Mouse (Mus musculus): Measurements from ENCODE around the gene Orai3. TPM values are rescaled to one million over a fixed set of nuclear protein-coding genes. Genes with fewer than 3 reads are reported as not detected.
"Not testable (repeated sequence)": the region's sequence is repeated elsewhere in the genome, so short reads cannot be mapped to it uniquely, and the experiment has no call there.

Gene Orai3
- 6.7 and 8.5 TPM in 2 replicates for polyA plus RNA-seq (2014; fragmentation: Nextera tagmentation; extraction: Ambion mirVana)

DNA sequence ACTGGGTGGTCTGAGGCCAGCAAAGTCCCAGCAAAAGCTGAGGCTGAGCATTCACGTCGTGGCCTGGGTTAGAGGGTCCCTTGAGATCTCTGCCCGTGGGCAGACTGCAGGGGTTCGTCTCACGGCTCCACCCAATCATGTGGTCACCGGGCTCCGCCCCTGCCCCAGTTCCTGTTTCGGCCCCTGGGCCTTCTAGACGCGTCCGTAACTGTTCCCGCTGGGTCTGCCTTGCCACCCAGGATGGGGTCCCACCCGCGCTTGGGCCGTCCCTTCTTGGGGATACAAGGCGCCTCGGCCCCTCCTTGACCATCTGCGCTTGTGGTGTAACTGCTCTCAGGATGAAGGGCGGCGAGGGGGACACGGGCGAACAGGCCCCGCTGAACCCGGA, at the start of gene Orai3:
Orai3 (plus strand) TSS at position 165 of the 388 bp plus-strand sequence.
- ATAC-seq (ENCODE audit: low FRiP score), result peak; percentile 81
- H3K4me3 ChIP-seq (ENCODE audit: low read depth, low read length), result peak within 1 kb of the TSS; percentile 42
- peak within 1 kb of the TSS; percentile 72 for H3K4me2 ChIP-seq (replicated peaks; ENCODE audit: low read depth, low read length)
- H3K27me3 ChIP-seq (ENCODE audit: control insufficient read depth, insufficient read depth, low read length), result no peaks in the 10 kb centered on the region
- H3K9ac ChIP-seq (ENCODE audit: low read depth, low read length), result peak within 1 kb of the TSS; percentile 64
- H3K27ac ChIP-seq (ENCODE audit: low read depth, low read length), result peak within 1 kb of the TSS; percentile 49
- H3K9me3 ChIP-seq (ENCODE audit: control insufficient read depth, low read length), result no peaks in the 10 kb centered on the region
- peak; percentile 81 for DNase-seq (ENCODE audit: low spot score)
- H3K4me1 ChIP-seq (replicated peaks; ENCODE audit: control insufficient read depth, insufficient read depth, low read length), result peaks cover 6% of the 10 kb centered on the region; the same call in 1 of the 2 replicates
- under 1% methylated on average over 24 of the region's 24 CpGs for WGBS
- H3K36me3 ChIP-seq (ENCODE audit: control insufficient read depth, insufficient read depth, low read length), result peaks cover 8% of the 10 kb centered on the region

DNA sequence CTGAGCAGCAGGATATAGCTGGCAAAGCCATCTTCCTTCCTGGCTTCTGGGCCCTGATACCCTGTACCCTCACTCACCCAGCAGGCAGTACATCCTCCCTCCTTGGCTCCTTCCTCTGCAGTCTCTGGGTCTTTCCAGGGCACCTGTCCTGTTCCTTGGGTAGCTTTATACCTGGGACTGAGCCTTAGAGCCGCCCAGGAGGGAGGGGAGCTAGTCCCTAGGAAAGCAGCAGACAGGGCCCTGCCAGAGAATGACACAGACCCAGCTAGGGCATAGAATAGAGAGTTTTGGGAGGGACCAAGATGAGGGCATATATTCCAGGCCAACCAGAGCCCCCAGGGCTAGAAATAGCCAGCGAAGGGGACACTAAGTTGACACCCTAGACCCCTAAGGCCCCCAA, 44.1 kb upstream of the Orai3 start:
- Histone ChIP-seq H3K27ac (ENCODE audit: low read depth, low read length) (no peak overlapping the region), H3K36me3 (ENCODE audit: control insufficient read depth, insufficient read depth, low read length) (no peaks in the 10 kb centered on the region), H3K4me1 (replicated peaks; ENCODE audit: control insufficient read depth, insufficient read depth, low read length) (no peaks in the 10 kb centered on the region), H3K9me3 (ENCODE audit: control insufficient read depth, low read length) (no peaks in the 10 kb centered on the region), H3K4me2 (replicated peaks; ENCODE audit: low read depth, low read length) (no peak overlapping the region), H3K4me3 (ENCODE audit: low read depth, low read length) (no peak overlapping the region), H3K9ac (ENCODE audit: low read depth, low read length) (no peak overlapping the region), H3K27me3 (ENCODE audit: control insufficient read depth, insufficient read depth, low read length) (no peaks in the 10 kb centered on the region)
- DNase-seq (ENCODE audit: low spot score) (no peak), ATAC-seq (ENCODE audit: low FRiP score) (no peak)
- 35% methylated on average over 2 of the region's 2 CpGs for WGBS

DNA sequence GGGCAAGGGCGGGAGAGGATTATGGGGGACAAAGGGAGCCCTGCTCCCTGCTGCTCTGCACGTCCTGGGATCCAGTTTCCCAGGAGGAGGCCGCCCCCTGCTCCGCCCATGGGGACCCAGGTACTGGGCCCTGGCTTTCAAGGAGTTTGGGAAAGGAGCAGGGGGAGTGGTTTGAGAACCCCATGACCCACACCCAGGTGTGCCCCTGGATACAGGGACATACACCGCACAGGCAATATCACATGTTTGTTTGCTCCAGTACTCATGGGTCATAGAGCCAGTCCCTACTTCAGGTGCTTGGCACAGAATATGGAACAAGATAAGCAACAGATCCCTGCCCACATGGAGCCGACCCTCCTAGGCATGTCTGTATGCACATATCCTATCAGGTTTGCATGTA, 43.7 kb upstream of the Orai3 start:
- Histone ChIP-seq H3K9me3 (ENCODE audit: control insufficient read depth, low read length) (no peaks in the 10 kb centered on the region), H3K27me3 (ENCODE audit: control insufficient read depth, insufficient read depth, low read length) (no peaks in the 10 kb centered on the region), H3K9ac (ENCODE audit: low read depth, low read length) (no peak overlapping the region), H3K4me1 (replicated peaks; ENCODE audit: control insufficient read depth, insufficient read depth, low read length) (no peaks in the 10 kb centered on the region), H3K4me3 (ENCODE audit: low read depth, low read length) (no peak overlapping the region), H3K27ac (ENCODE audit: low read depth, low read length) (no peak overlapping the region), H3K4me2 (replicated peaks; ENCODE audit: low read depth, low read length) (no peak overlapping the region), H3K36me3 (ENCODE audit: control insufficient read depth, insufficient read depth, low read length) (no peaks in the 10 kb centered on the region)
- 49% methylated on average over 6 of the region's 6 CpGs for WGBS
- ATAC-seq (ENCODE audit: low FRiP score) (no peak), DNase-seq (ENCODE audit: low spot score) (no peak)

DNA sequence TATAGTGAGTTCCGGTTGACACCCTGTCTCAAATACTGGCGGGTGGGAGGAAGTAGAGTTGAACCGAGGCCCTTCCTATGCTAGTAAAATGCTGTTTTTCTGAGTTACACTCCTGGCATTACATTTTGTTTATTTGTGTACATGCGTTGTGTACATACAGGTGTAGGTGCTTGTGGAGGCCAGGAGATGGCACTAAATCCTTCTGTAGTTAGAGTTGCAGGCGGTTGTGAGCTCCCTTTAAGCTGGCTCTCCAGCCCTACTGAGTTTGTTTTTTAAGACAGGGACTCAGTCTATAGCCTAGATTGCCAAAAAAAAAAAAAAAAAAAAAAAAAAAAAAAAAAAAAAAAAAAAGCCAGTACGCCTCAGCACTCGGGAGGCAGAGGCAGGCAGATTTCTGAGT, 41.7 kb upstream of the Orai3 start:
- ATAC-seq (ENCODE audit: low FRiP score), result no peak
- no peaks in the 10 kb centered on the region for H3K36me3 ChIP-seq (ENCODE audit: control insufficient read depth, insufficient read depth, low read length)
- no peak overlapping the region for H3K27ac ChIP-seq (ENCODE audit: low read depth, low read length)
- no peaks in the 10 kb centered on the region for H3K4me1 ChIP-seq (replicated peaks; ENCODE audit: control insufficient read depth, insufficient read depth, low read length)
- H3K9me3 ChIP-seq (ENCODE audit: control insufficient read depth, low read length), result no peaks in the 10 kb centered on the region
- H3K4me2 ChIP-seq (replicated peaks; ENCODE audit: low read depth, low read length), result no peak overlapping the region
- H3K4me3 ChIP-seq (ENCODE audit: low read depth, low read length), result no peak overlapping the region
- H3K9ac ChIP-seq (ENCODE audit: low read depth, low read length), result no peak overlapping the region
- H3K27me3 ChIP-seq (ENCODE audit: control insufficient read depth, insufficient read depth, low read length), result no peaks in the 10 kb centered on the region
- WGBS, result 81% methylated on average over 7 of the region's 7 CpGs
- no peak for DNase-seq (ENCODE audit: low spot score)

DNA sequence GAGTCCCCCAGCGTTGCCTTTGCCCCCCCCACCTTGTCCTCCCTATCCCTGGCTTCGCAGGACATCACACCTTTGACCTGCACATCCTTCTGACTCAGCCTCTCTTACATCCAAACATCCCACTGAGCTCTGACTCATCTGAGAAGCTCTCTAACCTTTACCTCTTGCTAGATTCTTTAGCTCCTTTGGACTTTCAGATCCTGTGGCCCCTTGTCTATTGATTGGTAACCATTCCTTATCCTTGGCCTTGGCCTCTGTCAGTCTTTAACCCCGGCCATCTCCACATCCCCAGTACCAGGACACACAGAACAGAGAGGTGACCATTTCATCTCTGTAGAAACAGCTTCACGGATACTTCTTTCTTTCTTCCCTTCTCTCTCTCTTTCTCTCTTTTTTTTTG, 39.4 kb upstream of the Orai3 start:
- Histone ChIP-seq H3K36me3 (ENCODE audit: control insufficient read depth, insufficient read depth, low read length) (no peaks in the 10 kb centered on the region), H3K4me2 (replicated peaks; ENCODE audit: low read depth, low read length) (no peak overlapping the region), H3K27ac (ENCODE audit: low read depth, low read length) (no peak overlapping the region), H3K4me3 (ENCODE audit: low read depth, low read length) (no peak overlapping the region), H3K4me1 (replicated peaks; ENCODE audit: control insufficient read depth, insufficient read depth, low read length) (no peaks in the 10 kb centered on the region), H3K9ac (ENCODE audit: low read depth, low read length) (no peak overlapping the region), H3K27me3 (ENCODE audit: control insufficient read depth, insufficient read depth, low read length) (no peaks in the 10 kb centered on the region), H3K9me3 (ENCODE audit: control insufficient read depth, low read length) (no peaks in the 10 kb centered on the region)
- ATAC-seq (ENCODE audit: low FRiP score) (no peak), DNase-seq (ENCODE audit: low spot score) (no peak)
- 75% methylated on average over 4 of the region's 4 CpGs for WGBS

DNA sequence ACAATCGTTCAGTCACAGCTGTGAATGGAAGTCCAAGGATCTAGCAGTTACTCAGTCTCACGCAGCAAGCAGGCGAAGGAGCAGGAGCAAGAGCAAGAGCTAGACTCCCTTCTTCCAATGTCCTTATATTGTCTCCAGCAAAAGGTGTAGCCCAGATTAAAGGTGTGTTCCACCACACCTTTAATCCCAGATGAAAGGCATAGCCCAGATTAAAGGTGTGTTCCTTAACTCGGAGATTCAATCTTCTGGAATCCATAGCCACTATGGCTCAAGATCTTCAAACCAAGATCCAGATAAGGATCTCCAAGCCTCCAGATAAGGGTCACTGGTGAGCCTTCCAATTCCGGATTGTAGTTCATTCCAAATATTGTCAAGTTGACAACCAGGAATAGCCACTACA, 37.5 kb upstream of the Orai3 start, which contains the start of gene Ctf2:
Ctf2 (minus strand) TSS at position 101 of the 400 bp plus-strand sequence.
- H3K4me2 ChIP-seq (replicated peaks; ENCODE audit: low read depth, low read length); ATAC-seq (ENCODE audit: low FRiP score); H3K9ac ChIP-seq (ENCODE audit: low read depth, low read length); H3K4me1 ChIP-seq (replicated peaks; ENCODE audit: control insufficient read depth, insufficient read depth, low read length); H3K27me3 ChIP-seq (ENCODE audit: control insufficient read depth, insufficient read depth, low read length); DNase-seq (ENCODE audit: low spot score); H3K36me3 ChIP-seq (ENCODE audit: control insufficient read depth, insufficient read depth, low read length); H3K4me3 ChIP-seq (ENCODE audit: low read depth, low read length); H3K27ac ChIP-seq (ENCODE audit: low read depth, low read length); H3K9me3 ChIP-seq (ENCODE audit: control insufficient read depth, low read length): not testable (repeated sequence)
- no CpG with 5 or more reads among the region's 5 CpGs for WGBS

DNA sequence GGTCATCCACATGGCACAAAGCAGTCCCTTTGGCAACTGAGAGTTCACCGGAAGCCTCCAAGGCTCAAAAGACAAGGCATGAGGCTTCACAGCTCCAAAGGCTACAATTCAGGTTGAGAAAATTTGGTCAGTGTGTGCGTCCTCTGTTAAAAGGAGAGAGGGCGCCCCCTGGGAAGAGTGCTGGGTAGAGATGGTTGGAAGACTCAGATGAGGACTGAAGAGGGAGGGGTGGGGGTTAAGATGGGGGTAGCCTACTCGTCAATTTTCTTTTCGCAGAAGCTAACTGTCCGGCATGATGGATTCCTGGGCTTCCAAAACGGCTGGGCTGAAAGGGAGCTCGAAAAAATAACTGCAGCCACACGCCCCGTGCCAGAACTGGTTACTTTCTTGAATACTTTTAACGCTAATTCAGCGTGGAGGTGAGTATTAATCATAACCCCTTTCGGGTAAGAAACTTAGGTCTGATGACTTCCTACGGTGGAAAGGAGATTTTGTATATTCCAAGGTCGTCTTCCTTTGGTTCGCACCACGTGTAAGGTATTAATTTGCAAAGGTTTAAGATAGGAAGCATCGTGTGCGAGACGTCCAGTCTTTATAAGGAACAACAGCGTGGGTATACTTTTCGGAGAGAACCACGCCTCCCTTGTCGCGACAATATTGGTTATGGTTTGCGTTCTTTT, 25.1 kb upstream of the Orai3 start, which contains the start of gene Fbxl19:
Fbxl19 (plus strand) TSS at position 178 of the 680 bp plus-strand sequence.
- Histone ChIP-seq H3K27ac (ENCODE audit: low read depth, low read length) (peak within 1 kb of the TSS; percentile 90; the same call in 1 of the 2 replicates), H3K27me3 (ENCODE audit: control insufficient read depth, insufficient read depth, low read length) (no peaks in the 10 kb centered on the region), H3K9me3 (ENCODE audit: control insufficient read depth, low read length) (no peaks in the 10 kb centered on the region), H3K4me1 (replicated peaks; ENCODE audit: control insufficient read depth, insufficient read depth, low read length) (no peaks in the 10 kb centered on the region; the same call in 1 of the 2 replicates), H3K36me3 (ENCODE audit: control insufficient read depth, insufficient read depth, low read length) (no peaks in the 10 kb centered on the region), H3K4me3 (ENCODE audit: low read depth, low read length) (peak within 1 kb of the TSS; percentile 93), H3K9ac (ENCODE audit: low read depth, low read length) (peak within 1 kb of the TSS; percentile 60), H3K4me2 (replicated peaks; ENCODE audit: low read depth, low read length) (peak within 1 kb of the TSS; percentile 90)
- ATAC-seq (ENCODE audit: low FRiP score) (no peak), DNase-seq (ENCODE audit: low spot score) (peak; percentile 80)
- 1% methylated on average over 26 of the region's 26 CpGs for WGBS

DNA sequence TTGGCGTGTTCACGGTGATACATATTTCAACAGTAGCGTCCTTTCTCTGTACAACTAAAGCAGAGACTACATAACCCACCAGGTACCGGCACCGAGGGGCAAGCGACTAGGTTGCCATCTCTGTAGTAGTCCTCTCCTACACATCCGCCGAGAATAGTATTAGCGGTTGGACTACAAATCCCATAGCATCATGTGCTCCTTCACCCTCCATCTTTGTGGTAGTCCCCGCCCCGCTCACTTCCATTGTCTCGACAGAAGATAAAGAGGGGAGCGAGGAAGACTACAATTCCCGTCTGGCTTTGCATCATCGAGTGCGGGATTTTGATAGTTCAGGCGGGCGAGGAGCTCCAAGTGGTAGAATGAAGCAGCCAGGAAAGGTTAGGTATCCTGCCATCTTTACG, 24.4 kb upstream of the Orai3 start:
- DNase-seq (ENCODE audit: low spot score), result peak; percentile 95
- no peaks in the 10 kb centered on the region; the same call in 1 of the 2 replicates for H3K4me1 ChIP-seq (replicated peaks; ENCODE audit: control insufficient read depth, insufficient read depth, low read length)
- peak overlapping the region; percentile 90 for H3K27ac ChIP-seq (ENCODE audit: low read depth, low read length)
- peak; percentile 87 for ATAC-seq (ENCODE audit: low FRiP score)
- peak overlapping the region; percentile 90 for H3K4me2 ChIP-seq (replicated peaks; ENCODE audit: low read depth, low read length)
- H3K4me3 ChIP-seq (ENCODE audit: low read depth, low read length), result peak overlapping the region; percentile 93
- no peaks in the 10 kb centered on the region for H3K9me3 ChIP-seq (ENCODE audit: control insufficient read depth, low read length)
- peak overlapping the region; percentile 60 for H3K9ac ChIP-seq (ENCODE audit: low read depth, low read length)
- H3K27me3 ChIP-seq (ENCODE audit: control insufficient read depth, insufficient read depth, low read length), result no peaks in the 10 kb centered on the region
- H3K36me3 ChIP-seq (ENCODE audit: control insufficient read depth, insufficient read depth, low read length), result peaks cover 2% of the 10 kb centered on the region; the same call in 1 of the 2 replicates
- under 1% methylated on average over 19 of the region's 19 CpGs for WGBS
